Mouse (Mus musculus) neural tube, embryonic 12.5 days (tissue): ENCODE measurements around the gene Spsb1. TPM values are rescaled to one million over a fixed set of nuclear protein-coding genes. Genes with fewer than 3 reads are reported as not detected.

Experiments
- ATAC-seq: fragments of 200-750 bp; cut with Nextera tagmentation; 2 replicates; pipeline ENCODE4 v1.8.0; 2017; ENCODE audit warnings: low read depth, mild to moderate bottlenecking, moderate TSS enrichment, moderate library complexity; ENCODE audit not compliant: low FRiP score
- H3K27ac ChIP-seq: fragments of 300-500 bp; sonication (generic); 2 replicates; pipeline ENCODE4 v1.5.1; 2016
- H3K27me3 ChIP-seq: fragments of 300-500 bp; sonication (generic); replicated peaks from 2 replicates; pipeline ENCODE4 v1.6.1; 2016; ENCODE audit warnings: mild to moderate bottlenecking
- H3K36me3 ChIP-seq: fragments of 300-500 bp; sonication (generic); 2 replicates; pipeline ENCODE4 v1.6.1; 2016; ENCODE audit warnings: mild to moderate bottlenecking
- H3K4me1 ChIP-seq: fragments of 300-500 bp; sonication (generic); 2 replicates; pipeline ENCODE4 v1.6.1; 2016
- H3K4me2 ChIP-seq: fragments of 300-500 bp; sonication (generic); replicated peaks from 2 replicates; pipeline ENCODE4 v1.6.1; 2016; ENCODE audit warnings: mild to moderate bottlenecking
- H3K4me3 ChIP-seq: fragments of 300-500 bp; sonication (generic); 2 replicates; pipeline ENCODE4 v1.5.1; 2016
- H3K9ac ChIP-seq: fragments of 300-500 bp; sonication (generic); 2 replicates; pipeline ENCODE4 v1.6.1; 2016; ENCODE audit warnings: mild to moderate bottlenecking
- H3K9me3 ChIP-seq: fragments of 300-500 bp; sonication (generic); 2 replicates; pipeline ENCODE4 v1.6.1; 2016; ENCODE audit warnings: mild to moderate bottlenecking
- WGBS: fragments of 180-500 bp; shearing (Covaris S2); methylation state at CpG from one replicate; pipeline ENCODE4 v1.1.7; 2016; 5-methylcytosine and 5-hydroxymethylcytosine counted together
- polyA plus RNA-seq: library from polyadenylated mRNA; unstranded; fragments of >200 nt; fragmentation: Nextera tagmentation; extraction: Ambion mirVana; gene quantifications from 2 replicates; pipeline ENCODE4 v1.2.1, GENCODE M21; 2016

Gene Spsb1
- polyA plus RNA-seq, 1 experiment from 2014 or later: 17.3 TPM

DNA sequence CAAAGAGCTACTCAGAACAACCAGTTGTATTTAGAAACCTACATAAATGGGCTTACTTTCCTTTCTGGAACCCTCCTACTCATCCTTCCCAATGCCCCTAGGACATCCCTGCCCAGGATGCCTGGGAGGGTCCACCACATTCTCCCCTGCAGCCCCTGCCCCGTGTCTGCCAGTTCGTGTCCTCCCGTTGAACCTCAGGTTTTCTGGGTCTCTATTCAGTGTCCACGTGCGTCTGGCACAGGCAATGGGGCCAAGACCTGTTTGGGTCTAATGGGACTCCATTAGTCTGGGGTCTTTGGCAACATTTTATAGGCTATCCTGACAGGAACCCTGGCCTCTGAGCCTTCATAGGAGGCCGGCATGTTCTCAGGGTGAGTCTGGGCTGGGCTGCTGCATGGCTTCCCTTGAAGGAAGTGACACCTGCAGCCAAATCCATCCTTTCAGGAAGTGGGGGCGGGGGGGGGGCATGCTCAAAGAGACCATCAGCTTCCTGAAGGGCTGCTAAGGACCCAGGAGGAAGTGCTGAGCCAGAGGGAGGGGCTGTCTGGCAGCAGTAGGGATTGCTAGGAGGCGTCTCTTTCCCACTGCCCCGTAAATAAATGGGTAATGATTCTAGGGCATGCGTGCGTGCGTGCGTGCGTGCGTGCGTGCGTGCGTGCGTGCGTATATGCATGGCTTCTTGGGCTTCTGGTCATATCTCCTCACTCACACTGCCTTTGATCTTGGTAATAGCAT lies 65.9 kb downstream of the Spsb1 start:
- ATAC-seq: no peak
- Histone ChIP-seq H3K4me2 (no peak overlapping the region), H3K36me3 (no peaks in the 10 kb centered on the region), H3K4me1 (peaks cover 54% of the 10 kb centered on the region), H3K9ac (no peak overlapping the region), H3K9me3 (no peaks in the 10 kb centered on the region), H3K27me3 (no peaks in the 10 kb centered on the region), H3K27ac (no peak overlapping the region), H3K4me3 (no peak overlapping the region)
- WGBS: 80% methylated on average over 20 of the region's 20 CpGs

DNA sequence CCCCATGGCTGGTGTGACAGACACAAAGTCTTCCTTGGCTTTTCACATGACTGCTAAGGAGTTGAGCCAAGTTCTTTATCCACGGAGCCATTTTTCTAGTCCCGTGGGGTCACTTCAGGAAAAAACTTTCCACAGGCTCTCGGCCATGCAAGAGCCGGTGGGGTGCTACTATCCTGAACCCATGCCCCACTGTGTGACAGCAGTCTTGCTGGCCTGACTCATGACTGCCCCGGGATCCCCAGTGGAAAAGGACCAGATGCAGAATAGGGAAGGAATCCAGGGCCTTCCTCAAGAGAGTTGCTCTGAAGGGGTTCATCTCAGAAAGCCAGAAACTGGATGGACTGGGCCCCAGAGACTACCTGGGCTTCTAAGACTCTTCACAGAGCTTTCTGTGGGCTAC lies 66.7 kb downstream of the Spsb1 start:
- H3K9me3 ChIP-seq: no peaks in the 10 kb centered on the region
- ATAC-seq: no peak
- H3K27ac ChIP-seq: no peak overlapping the region
- 89% methylated on average over 5 of the region's 5 CpGs for WGBS
- H3K27me3 ChIP-seq: no peaks in the 10 kb centered on the region
- no peaks in the 10 kb centered on the region for H3K36me3 ChIP-seq
- peaks cover 46% of the 10 kb centered on the region for H3K4me1 ChIP-seq
- no peak overlapping the region for H3K4me3 ChIP-seq
- no peak overlapping the region for H3K9ac ChIP-seq
- H3K4me2 ChIP-seq: no peak overlapping the region

DNA sequence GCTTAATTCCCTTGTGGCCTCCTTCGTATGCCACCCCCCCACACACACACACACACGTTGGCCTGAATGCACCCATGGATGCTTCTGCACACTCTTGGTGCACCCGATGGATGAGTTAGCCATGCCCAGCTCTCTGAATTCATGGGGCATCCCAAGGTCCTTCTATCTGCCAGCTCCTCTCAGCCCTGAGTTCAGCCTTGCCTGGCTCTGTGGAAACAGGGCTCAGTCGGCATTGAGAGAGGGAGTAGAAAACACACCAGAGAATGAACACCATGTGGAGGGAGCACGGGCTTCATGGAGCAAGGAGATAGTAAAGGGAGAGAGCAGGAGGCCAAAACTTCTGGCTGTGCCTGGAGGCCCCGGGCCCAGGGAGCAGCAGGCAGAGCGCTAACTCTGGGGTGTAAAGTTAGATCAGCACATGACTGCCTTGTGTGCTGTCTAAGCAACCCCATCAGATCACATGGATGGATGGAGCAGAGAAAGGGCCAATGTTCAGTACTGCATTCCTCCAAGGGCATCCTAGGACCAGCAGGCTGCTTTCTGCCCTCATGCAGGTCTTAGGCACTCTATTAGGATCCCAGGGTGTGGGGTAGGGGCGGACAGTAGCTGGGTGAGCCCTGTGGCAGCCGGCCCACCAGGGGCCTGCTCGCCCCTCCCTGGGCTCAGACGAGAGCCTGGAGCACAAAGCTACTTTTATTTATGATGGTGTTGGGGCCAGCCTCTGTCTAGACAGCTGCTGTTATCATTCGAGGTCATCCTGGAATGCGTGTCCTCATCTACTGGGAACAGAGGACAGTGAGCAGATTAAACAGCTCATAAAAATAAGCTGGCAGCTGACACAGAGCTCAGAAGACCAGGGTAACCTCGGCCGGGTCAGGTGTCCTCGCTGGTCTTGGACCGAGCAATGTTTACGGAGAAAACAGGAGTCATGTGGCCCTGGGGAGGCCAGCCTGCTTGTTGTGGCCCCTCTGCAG lies 68.3 kb downstream of the Spsb1 start:
- Histone ChIP-seq H3K9ac (no peak overlapping the region), H3K4me2 (no peak overlapping the region), H3K4me3 (no peak overlapping the region), H3K27ac (no peak overlapping the region), H3K4me1 (peaks cover 42% of the 10 kb centered on the region), H3K36me3 (no peaks in the 10 kb centered on the region), H3K27me3 (no peaks in the 10 kb centered on the region), H3K9me3 (no peaks in the 10 kb centered on the region)
- ATAC-seq: peak; percentile 73
- 43% methylated on average over 18 of the region's 18 CpGs for WGBS

DNA sequence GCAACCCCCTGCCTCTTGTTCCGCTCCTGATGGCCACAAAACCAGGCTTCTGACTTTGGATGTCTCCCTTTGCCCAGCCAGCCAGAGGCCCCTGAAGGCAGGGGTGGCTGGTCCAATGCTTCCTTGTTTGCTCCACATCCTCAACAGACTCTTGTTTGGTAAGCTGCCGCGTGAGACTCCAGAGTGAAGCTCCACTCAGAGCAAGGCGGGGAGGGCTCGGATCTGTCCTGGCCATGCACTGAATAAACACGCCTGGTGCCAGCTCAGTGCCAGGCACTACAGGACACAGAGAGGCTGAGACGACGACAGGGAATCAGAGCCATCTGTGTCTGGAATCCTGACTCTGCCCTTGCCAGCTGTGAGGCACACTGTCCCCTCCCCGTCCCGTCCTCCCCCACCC lies 70.9 kb downstream of the Spsb1 start:
- H3K36me3 ChIP-seq: no peaks in the 10 kb centered on the region
- WGBS: 90% methylated on average over 10 of the region's 10 CpGs
- H3K9me3 ChIP-seq: no peaks in the 10 kb centered on the region
- ATAC-seq: no peak
- H3K4me3 ChIP-seq: no peak overlapping the region
- H3K27ac ChIP-seq: no peak overlapping the region
- H3K27me3 ChIP-seq: no peaks in the 10 kb centered on the region
- H3K4me1 ChIP-seq: peaks cover 22% of the 10 kb centered on the region
- H3K9ac ChIP-seq: no peak overlapping the region
- H3K4me2 ChIP-seq: no peak overlapping the region

DNA sequence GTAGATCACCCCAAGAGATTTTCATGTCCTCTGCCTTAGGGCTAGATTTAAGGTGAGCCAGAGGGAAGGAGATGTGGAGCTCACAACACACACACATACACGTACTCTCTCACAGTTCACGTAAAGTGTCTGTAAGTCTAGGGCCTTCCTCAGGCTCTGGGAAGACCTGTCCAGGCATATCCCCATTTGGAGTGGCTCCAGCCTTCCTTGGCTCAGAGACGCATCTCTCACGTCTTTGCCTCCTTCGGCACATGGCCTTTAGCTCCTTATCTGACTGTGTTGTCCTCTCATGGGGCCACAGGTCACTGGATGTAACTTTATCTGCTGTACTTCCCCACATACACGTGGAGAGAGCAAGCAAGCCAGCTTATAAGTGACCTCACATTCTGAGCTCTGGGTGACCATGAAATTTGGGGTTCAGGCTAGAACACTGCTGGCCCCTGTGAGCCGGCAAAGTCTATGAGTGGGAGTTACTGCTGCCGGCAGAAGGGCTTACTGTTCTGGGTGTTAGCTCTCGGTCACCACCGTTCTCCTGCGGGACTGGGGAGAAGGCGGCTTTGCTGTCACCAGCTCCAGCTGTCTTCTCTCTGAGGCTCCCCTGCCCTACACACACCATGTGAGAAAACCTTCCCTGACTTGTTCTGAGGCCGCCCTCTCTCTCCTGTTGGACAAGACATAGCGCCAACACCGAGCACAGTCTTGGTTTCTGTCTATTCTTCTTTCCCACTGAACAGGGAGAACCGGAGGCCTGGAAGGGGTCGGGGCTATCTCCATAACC lies 72.5 kb downstream of the Spsb1 start:
- H3K4me1 ChIP-seq: peaks cover 29% of the 10 kb centered on the region
- no peak overlapping the region for H3K4me2 ChIP-seq
- no peaks in the 10 kb centered on the region for H3K27me3 ChIP-seq
- ATAC-seq: no peak
- H3K9me3 ChIP-seq: no peaks in the 10 kb centered on the region
- H3K36me3 ChIP-seq: no peaks in the 10 kb centered on the region
- no peak overlapping the region for H3K4me3 ChIP-seq
- H3K27ac ChIP-seq: no peak overlapping the region
- 91% methylated on average over 17 of the region's 17 CpGs for WGBS
- H3K9ac ChIP-seq: no peak overlapping the region

DNA sequence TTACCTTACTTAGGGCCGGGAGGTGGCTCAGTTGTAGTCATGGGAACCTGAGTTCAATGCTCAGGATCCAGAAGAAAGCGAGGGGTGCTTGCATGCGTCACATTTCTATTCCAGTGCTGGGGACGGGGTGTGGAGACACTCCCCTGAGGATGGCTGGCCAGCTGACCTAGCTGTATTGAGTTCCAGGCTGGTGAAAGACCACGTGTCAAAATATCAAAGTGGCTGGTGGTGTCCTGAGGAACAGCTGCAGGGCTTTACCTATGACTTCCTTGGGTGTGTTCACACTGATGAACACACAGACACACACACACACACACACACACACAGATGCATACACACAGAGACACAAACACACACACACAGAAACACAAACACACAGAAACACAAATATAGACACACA lies 73.9 kb downstream of the Spsb1 start:
- Histone ChIP-seq H3K9ac (no peak overlapping the region), H3K27me3 (no peaks in the 10 kb centered on the region)
- no peak for ATAC-seq

DNA sequence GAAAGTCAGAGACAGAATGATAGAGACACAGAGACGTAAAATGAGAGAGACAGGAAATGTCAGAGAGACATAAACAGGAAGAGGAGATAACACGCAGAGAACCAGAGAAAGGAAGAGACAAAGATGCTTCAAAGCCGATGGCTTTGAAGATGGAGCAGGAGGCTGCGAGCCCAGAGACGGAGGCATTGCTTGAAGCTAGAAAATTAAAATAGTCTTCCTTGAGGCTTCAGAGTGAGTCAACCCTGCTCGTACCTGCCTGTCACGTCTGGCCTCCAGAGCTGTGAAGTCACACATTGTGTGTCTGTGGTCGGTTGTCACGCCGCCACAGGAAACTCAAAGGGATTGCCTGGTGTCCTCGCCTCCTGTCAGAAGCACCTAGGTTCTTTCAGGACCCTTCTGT lies 74.9 kb downstream of the Spsb1 start:
- no peak overlapping the region for H3K4me3 ChIP-seq
- no peaks in the 10 kb centered on the region for H3K27me3 ChIP-seq
- H3K9me3 ChIP-seq: no peaks in the 10 kb centered on the region
- no peaks in the 10 kb centered on the region for H3K36me3 ChIP-seq
- H3K4me1 ChIP-seq: peaks cover 38% of the 10 kb centered on the region
- H3K27ac ChIP-seq: no peak overlapping the region
- no peak for ATAC-seq
- H3K9ac ChIP-seq: no peak overlapping the region
- no peak overlapping the region for H3K4me2 ChIP-seq
- WGBS: 88% methylated on average over 11 of the region's 11 CpGs

More for the DNA sequence above, 73.9 kb downstream of the Spsb1 start:
- no peak overlapping the region for H3K4me2 ChIP-seq
- 84% methylated on average over 5 of the region's 5 CpGs for whole genome bisulfite sequencing
- no peaks in the 10 kb centered on the region for H3K36me3 ChIP-seq
- no peak overlapping the region for H3K27ac ChIP-seq
- peaks cover 29% of the 10 kb centered on the region for H3K4me1 ChIP-seq
- H3K4me3 ChIP-seq: no peak overlapping the region
- no peaks in the 10 kb centered on the region for H3K9me3 ChIP-seq

DNA sequence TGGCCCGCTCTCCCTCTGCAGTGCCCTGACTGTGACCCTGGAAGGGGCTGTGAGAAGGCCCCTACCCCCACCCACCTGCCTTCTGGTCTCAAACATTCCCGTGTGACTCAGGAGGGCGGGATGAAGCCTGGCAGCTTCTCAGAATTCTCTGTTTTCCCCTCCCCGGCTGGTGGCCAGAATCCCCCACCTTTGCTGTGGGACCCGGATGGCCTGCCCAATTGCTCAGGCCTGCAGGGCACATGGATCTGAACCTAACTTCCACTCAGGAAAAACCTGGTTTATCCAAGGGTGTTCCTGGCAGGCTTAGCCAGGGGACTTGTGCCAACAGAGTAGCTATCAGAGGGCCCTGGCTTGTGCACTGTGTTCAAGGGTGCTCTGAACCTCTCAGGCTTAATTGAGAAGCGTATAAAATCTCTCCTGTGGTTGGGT lies 76.8 kb downstream of the Spsb1 start:
- 48% methylated on average over 6 of the region's 6 CpGs for WGBS

DNA sequence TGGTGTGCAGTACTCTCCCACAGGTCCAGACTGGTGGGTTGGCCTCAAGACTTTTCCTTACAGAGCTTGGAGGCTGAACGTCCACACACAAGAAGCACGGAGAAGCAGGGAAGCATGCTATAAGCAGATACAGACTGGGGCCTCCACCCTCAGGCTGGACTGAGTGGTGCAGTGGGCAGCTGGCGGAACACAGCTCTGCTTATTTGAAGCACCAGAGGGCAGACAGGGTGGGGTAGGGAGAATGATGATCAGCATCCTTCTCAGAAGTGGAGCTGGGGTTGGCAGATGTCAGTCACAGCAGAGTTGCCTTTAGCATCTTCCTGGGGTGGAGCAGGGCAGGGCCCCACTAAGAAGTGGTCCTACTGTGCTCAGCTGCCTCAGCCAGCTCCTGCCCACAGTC lies 77.6 kb downstream of the Spsb1 start:
- 48% methylated on average over 3 of the region's 3 CpGs for WGBS
- Histone ChIP-seq H3K9ac (peak overlapping the region; percentile 42; the same call in 1 of the 2 replicates), H3K4me2 (no peak overlapping the region), H3K9me3 (no peaks in the 10 kb centered on the region), H3K4me1 (peaks cover 45% of the 10 kb centered on the region), H3K27ac (no peak overlapping the region), H3K36me3 (no peaks in the 10 kb centered on the region), H3K27me3 (no peaks in the 10 kb centered on the region), H3K4me3 (no peak overlapping the region)
- ATAC-seq: peak; percentile 5; the same call in 1 of the 2 replicates

More for the DNA sequence above, 76.8 kb downstream of the Spsb1 start:
- H3K27ac ChIP-seq: no peak overlapping the region
- H3K27me3 ChIP-seq: no peaks in the 10 kb centered on the region
- no peak overlapping the region for H3K4me3 ChIP-seq
- no peak for ATAC-seq
- H3K4me2 ChIP-seq: no peak overlapping the region
- H3K9ac ChIP-seq: no peak overlapping the region
- peaks cover 45% of the 10 kb centered on the region for H3K4me1 ChIP-seq
- no peaks in the 10 kb centered on the region for H3K9me3 ChIP-seq
- H3K36me3 ChIP-seq: no peaks in the 10 kb centered on the region

DNA sequence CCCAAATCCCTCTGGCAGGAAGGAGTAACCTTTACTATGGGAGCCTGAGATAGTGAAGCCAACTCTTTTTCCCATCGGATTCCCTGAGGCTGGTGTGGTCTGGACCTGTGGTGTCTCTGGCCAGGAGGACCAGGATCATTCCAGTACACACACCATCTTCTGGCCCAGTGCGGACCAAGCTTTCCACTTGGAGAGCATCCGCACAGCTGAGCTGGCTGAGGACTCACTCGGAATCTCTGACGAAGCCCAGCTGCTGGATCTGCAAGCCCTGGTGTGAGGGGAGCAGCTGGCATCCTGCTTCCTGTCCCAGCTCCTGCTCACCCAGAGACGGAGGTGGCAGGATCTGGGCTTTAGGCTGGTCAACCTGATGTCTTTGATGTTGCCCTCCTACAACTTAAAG lies 78.1 kb downstream of the Spsb1 start:
- 70% methylated on average over 6 of the region's 6 CpGs for WGBS
- H3K27ac ChIP-seq: no peak overlapping the region
- no peak overlapping the region for H3K4me3 ChIP-seq
- no peaks in the 10 kb centered on the region for H3K36me3 ChIP-seq
- ATAC-seq: 0 out of 2 replicates have a peak, but pooled peaks have one; percentile 8
- H3K27me3 ChIP-seq: no peaks in the 10 kb centered on the region
- H3K4me1 ChIP-seq: peaks cover 45% of the 10 kb centered on the region
- H3K4me2 ChIP-seq: no peak overlapping the region
- no peak overlapping the region for H3K9ac ChIP-seq
- H3K9me3 ChIP-seq: no peaks in the 10 kb centered on the region

DNA sequence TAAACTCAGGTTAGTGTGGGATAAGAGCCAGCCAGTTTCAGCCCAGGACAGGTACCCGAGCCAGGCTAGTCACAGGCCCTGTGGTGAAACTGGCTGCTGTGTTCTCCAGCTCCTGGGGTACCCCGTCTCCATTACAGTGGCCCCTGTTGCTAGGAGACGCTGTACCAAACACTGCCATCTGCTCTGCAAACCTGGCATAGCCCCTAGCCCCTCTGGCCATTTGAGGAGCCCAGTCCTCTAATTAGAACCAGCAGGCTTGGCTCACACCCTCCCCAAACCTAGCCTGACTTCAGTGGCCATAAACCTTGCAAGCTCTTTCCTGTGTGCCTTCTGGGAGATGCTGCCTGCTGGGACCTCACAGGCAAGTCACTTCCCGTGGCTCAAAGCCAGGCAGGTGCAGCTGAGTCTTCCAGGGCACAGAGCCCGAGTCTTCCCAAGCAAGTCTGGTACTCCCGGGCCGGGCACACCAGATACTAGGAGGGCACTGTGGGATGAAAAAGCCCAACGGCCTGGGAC lies 78.8 kb downstream of the Spsb1 start:
- Histone ChIP-seq H3K4me1 (peaks cover 45% of the 10 kb centered on the region), H3K27ac (no peak overlapping the region), H3K9ac (no peak overlapping the region), H3K27me3 (no peaks in the 10 kb centered on the region), H3K9me3 (no peaks in the 10 kb centered on the region), H3K36me3 (no peaks in the 10 kb centered on the region), H3K4me2 (no peak overlapping the region), H3K4me3 (no peak overlapping the region)
- WGBS: 34% methylated on average over 8 of the region's 8 CpGs
- peak; percentile 62 for ATAC-seq
